Mouse (Mus musculus): ENCODE measurements around the gene Dhx15.

DNA sequence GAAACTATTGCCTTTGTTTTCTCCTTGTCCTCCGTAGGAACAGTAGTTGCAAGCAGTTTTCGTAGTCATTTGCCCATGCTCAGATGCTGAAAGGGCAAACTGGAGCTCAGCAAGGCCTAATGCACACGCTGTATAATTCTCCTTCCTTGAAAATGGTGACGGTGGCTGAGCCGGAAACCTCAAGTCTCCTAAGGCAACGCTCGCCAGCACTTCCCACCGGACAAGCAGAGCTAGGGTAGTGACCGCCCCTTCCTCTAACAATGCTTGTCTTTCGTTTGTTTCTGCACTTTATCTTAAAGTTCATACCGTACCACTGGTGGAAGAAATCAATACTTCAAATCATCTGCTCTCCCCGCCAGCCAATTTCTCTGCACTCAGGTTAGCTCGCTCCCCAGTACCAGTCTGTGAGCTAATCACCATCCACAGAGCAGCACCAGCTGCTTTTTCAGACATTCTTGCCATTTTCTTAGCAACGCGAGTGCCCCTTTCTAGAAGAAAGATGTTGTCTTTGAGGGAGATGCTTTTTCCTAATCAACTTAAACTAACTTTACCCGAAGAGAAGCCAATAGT, 78.0 kb downstream of the Dhx15 start:
- TF ChIP-seq POLR2A (IDR thresholded peaks at IDR 0.05; ENCODE audit: borderline replicate concordance, control insufficient read depth, low read depth, low read length) (no peak), CTCF (IDR thresholded peaks at IDR 0.05; ENCODE audit: control insufficient read depth, insufficient read depth, low read length) (no peak)
